Mouse (Mus musculus): ENCODE results near the gene Nol12.

Gene Nol12

GRCm38 (mm10) chr15:78912040-78912439 lies 22.7 kb upstream of the Nol12 start:
- TF ChIP-seq GATA4 (IDR thresholded peaks at IDR 0.05; ENCODE audit: insufficient replicate concordance, low read length) = no peak

- no peak for TF ChIP-seq GATA4 (IDR thresholded peaks at IDR 0.05; ENCODE audit: insufficient replicate concordance, low read length)
These were observed 21.1 kb upstream of the Nol12 start, which contains the start of gene Pdxp for GRCm38 (mm10) chr15:78913632-78914090. TSS of gene Pdxp (plus strand) at chr15:78913919.

- no peak for TF ChIP-seq GATA4 (IDR thresholded peaks at IDR 0.05; ENCODE audit: insufficient replicate concordance, low read length)
These were observed 20.5 kb upstream of the Nol12 start for GRCm38 (mm10) chr15:78914091-78914822.

GRCm38 (mm10) chr15:78914823-78915659 lies 19.7 kb upstream of the Nol12 start:
- TF ChIP-seq GATA4 (IDR thresholded peaks at IDR 0.05; ENCODE audit: insufficient replicate concordance, low read length) = no peak

- TF ChIP-seq GATA4 (IDR thresholded peaks at IDR 0.05; ENCODE audit: insufficient replicate concordance, low read length) = no peak
These were observed 19.1 kb upstream of the Nol12 start for GRCm38 (mm10) chr15:78915660-78916017.

GRCm38 (mm10) chr15:78916052-78916826 lies 18.5 kb upstream of the Nol12 start:
- TF ChIP-seq GATA4 (IDR thresholded peaks at IDR 0.05; ENCODE audit: insufficient replicate concordance, low read length) = no peak

GRCm38 (mm10) chr15:78918126-78918525 lies 16.6 kb upstream of the Nol12 start:
- TF ChIP-seq GATA4 (IDR thresholded peaks at IDR 0.05; ENCODE audit: insufficient replicate concordance, low read length) = no peak

- TF ChIP-seq GATA4 (IDR thresholded peaks at IDR 0.05; ENCODE audit: insufficient replicate concordance, low read length) = no peak
These were observed 14.8 kb upstream of the Nol12 start for GRCm38 (mm10) chr15:78919914-78920313.

- TF ChIP-seq GATA4 (IDR thresholded peaks at IDR 0.05; ENCODE audit: insufficient replicate concordance, low read length) = no peak
These were observed 12.0 kb upstream of the Nol12 start for GRCm38 (mm10) chr15:78922700-78923099.

GRCm38 (mm10) chr15:78923585-78923984 lies 11.1 kb upstream of the Nol12 start:
- TF ChIP-seq GATA4 (IDR thresholded peaks at IDR 0.05; ENCODE audit: insufficient replicate concordance, low read length) = no peak

- TF ChIP-seq GATA4 (IDR thresholded peaks at IDR 0.05; ENCODE audit: insufficient replicate concordance, low read length) = peak; percentile 58; the same call in 1 of the 2 replicates
These were observed 9.6 kb upstream of the Nol12 start for GRCm38 (mm10) chr15:78925129-78925528.

- no peak for TF ChIP-seq GATA4 (IDR thresholded peaks at IDR 0.05; ENCODE audit: insufficient replicate concordance, low read length)
These were observed 8.5 kb upstream of the Nol12 start, which contains the start of gene Lgals1 for GRCm38 (mm10) chr15:78926021-78926919. TSS of gene Lgals1 (plus strand) at chr15:78926725.

GRCm38 (mm10) chr15:78927021-78927787 lies 7.5 kb upstream of the Nol12 start:
- TF ChIP-seq GATA4 (IDR thresholded peaks at IDR 0.05; ENCODE audit: insufficient replicate concordance, low read length) = no peak
